ENCODE assay signal across 24 mouse cellular contexts in genomic region chr5:96466461-96466860, GRCm38 (mm10).
"Had no signal": no experiment of that assay in that cellular context is flagged by ENCODE, and none has a peak within 500 bp of the region (broad histone marks: within the 10 kb centered on the region; RNA-seq: fewer than 3 reads in every experiment).

No protein-coding gene starts in this region.

- H3K9ac ChIP-seq: limb, embryonic 13.5 days; liver, embryonic 12.5 days; liver, embryonic 15.5 days; midbrain, embryonic 13.5 days; neural tube, embryonic 13.5 days had no signal

- H3K4me1 ChIP-seq: liver, embryonic 12.5 days; liver, embryonic 15.5 days; midbrain, embryonic 10.5 days; midbrain, embryonic 13.5 days; neural tube, embryonic 13.5 days had no signal

- H3K4me2 ChIP-seq: limb, embryonic 13.5 days; liver, embryonic 12.5 days; liver, embryonic 15.5 days; midbrain, embryonic 13.5 days; neural tube, embryonic 13.5 days had no signal

- H3K36me3 ChIP-seq: limb, embryonic 10.5 days; limb, embryonic 13.5 days; liver, embryonic 12.5 days; liver, embryonic 15.5 days; midbrain, embryonic 10.5 days; midbrain, embryonic 13.5 days; neural tube, embryonic 13.5 days had no signal

- H3K27ac ChIP-seq: limb, embryonic 10.5 days; limb, embryonic 13.5 days; liver, embryonic 12.5 days; liver, embryonic 15.5 days; midbrain, embryonic 10.5 days; midbrain, embryonic 13.5 days; neural tube, embryonic 13.5 days; stomach, postnatal 0 days had no signal

- ATAC-seq: intestine, postnatal 0 days; liver, embryonic 12.5 days; lung, postnatal 0 days; midbrain, embryonic 13.5 days; midbrain, embryonic 16.5 days had no signal

- H3K27me3 ChIP-seq: limb, embryonic 13.5 days; liver, embryonic 12.5 days; liver, embryonic 15.5 days; midbrain, embryonic 13.5 days; neural tube, embryonic 13.5 days had no signal

- H3K4me3 ChIP-seq: limb, embryonic 10.5 days; limb, embryonic 13.5 days; liver, embryonic 12.5 days; liver, embryonic 15.5 days; midbrain, embryonic 10.5 days; midbrain, embryonic 13.5 days; myocyte; neural tube, embryonic 13.5 days had no signal

- H3K9me3 ChIP-seq: limb, embryonic 10.5 days; limb, embryonic 13.5 days; liver, embryonic 12.5 days; liver, embryonic 15.5 days; midbrain, embryonic 10.5 days; midbrain, embryonic 13.5 days; neural tube, embryonic 13.5 days had no signal

- DNase-seq: kidney, adult 8-10 months; kidney, postnatal 10 days; kidney, postnatal 36 days; layer of hippocampus, postnatal 36 days; liver; lung, adult 18-20 months; lung, postnatal 36 days; right cerebral cortex, adult 18-20 months; right cerebral cortex, postnatal 14 days; right cerebral cortex, postnatal 4 days; thymus, adult 2 months; thymus, postnatal 14 days had no signal
